Mouse (Mus musculus): ENCODE results near the gene Ccdc51. TPM values are rescaled to one million over a fixed set of nuclear protein-coding genes. Genes with fewer than 3 reads are reported as not detected.

Gene Ccdc51
- total RNA-seq, 4 experiments from 2014 or later = 6.7 to 8.6 (median 7.8) TPM

DNA sequence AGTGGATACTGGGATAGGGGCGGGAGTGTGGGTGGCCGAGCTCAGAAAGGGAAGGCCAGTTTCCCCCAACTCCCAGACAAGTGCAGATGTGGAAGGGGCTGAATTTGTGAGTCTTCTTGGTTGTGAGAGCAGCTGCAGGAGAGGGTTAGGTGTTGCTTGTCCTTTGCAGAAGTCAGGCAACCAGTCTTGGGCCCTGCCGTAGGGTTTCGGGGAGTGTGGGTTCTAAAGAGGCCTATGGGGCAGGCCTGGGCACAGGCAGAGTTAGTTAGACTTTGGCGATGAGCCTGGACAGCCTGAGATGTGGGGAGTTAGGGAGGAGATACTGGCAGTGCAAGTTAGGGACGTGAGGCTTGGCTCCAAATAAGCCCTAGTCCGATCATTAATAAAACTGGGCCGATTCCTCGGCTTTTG, 14.0 kb downstream of the Ccdc51 start:
- DNase-seq (ENCODE audit: low spot score in 2 of 2) = no peak

DNA sequence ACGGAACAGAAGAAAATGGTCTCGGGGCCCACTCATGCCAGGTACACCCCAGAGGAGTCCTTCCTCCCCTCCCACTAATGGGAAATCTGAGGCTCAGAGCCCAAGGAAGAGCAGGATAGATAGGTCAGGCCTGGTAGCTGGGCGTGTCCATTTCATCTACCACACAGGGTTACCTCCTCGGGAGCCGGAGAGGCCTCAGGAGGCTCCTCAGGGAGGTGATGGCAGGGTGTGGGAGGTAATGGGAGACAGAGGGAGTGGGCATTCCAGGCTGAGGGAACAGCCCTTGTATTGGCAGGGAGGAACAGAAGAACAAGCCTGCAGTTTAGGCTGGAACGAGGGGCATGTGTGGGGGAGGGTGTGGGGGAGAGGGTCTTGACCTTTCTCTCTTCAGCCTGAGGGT, 14.6 kb downstream of the Ccdc51 start:
- DNase-seq (ENCODE audit: low spot score in 2 of 2) = no peak

DNA sequence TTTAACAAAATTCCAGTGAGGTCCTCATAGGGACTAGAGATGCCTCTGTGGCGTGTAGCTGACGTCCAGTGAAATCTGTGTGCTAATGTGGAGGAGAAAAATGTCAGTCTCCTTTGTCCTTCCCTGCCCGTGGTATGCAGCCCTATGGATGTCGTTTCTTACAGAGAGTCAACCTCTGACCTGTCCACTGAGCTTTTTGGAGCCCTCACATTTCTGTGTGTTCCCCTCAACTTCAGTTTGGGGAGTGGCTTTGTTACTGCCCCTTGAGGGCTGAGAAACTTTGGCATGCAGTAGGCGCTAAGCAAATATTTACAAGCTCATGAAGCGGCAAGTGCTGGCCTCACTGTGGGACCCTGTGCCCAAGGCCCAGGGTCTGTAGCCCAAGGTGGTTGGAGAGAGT, 15.0 kb downstream of the Ccdc51 start:
- DNase-seq (ENCODE audit: low spot score in 2 of 2) = no peak

DNA sequence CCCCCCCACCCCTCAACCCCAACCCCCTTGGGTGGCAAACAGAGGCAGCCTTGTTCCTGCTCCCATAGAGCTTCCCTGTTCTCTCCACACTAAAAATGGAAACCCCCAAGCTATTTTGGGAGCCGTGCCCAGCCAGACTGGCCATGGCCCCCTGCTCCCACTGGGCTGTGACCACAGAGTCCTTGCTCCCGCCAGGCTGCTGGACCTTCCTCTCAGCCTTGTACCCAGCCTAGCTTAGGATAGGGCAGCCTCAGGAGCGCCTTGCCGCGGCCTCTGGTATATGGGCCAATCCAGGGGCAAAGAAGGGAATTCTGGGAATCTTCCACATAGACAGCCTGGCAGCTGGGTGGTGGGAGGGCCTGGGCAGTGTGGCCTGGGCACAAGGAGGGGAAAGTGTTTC, 15.5 kb downstream of the Ccdc51 start:
- no peak for DNase-seq (ENCODE audit: low spot score in 2 of 2)

DNA sequence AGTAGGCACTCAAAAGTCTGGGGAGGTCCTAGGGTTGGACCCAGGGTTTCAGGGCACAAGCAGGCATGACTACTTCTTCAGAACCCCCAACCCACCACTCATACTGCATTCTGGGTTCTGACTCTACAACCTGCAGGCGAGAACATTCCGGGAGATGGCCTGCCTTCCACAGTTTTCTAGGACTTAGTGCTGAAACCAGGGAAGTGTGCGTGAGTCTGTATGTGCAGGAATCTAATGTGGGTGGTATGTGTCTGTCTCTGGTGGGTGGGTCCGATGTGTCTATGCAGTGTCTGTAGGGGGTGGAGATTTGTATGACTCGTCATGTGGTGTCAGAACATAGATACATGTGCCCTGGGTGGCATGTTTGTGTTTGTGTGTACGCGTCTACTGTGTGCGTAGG, 16.1 kb downstream of the Ccdc51 start:
- DNase-seq (ENCODE audit: low spot score in 2 of 2) = no peak

DNA sequence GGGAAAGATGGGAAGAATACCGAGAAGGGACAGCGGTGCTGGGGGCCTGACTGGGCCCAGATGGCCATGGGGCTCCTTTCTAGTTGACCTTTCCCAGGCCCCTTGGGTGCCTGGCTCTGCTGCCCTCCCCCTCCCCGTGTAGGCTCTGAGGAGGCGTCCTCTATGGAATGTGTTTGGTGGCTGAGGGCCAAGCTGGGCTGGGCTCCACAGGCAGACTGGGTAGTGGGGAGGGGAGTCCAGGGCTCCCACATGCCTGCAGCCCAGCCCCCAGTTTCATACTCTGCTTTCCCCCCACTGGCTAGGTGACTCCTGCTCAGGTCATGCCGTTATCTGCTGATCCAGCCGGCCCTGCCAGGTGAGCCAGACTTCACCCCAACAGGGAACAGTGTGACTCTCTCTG, 16.7 kb downstream of the Ccdc51 start:
- DNase-seq (ENCODE audit: low spot score in 2 of 2) = no peak

DNA sequence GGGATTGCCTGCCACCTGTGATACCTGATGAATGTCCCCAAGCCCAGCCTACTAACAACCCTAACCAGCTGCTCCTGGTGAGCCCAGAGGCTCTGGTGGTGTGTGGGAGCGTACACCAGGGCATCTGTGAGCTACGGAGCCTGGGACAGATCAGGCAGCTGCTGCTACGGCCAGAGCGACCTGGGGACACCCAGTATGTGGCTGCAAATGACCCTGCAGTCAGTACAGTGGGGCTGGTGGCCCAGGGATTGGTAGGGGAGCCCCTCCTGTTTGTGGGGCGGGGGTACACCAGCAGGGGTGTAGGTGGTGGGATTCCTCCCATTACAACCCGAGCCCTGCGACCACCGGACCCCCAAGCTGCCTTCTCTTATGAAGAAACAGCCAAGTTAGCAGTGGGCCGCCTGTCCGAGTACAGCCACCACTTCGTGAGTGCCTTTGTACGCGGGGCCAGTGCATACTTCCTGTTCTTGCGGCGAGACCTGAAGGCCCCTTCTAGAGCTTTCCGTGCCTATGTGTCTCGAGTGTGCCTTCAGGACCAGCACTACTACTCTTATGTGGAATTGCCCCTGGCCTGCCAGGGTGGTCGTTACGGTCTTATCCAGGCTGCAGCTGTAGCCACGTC, 18.1 kb downstream of the Ccdc51 start:
- DNase-seq (ENCODE audit: low spot score in 2 of 2) = no peak

DNA sequence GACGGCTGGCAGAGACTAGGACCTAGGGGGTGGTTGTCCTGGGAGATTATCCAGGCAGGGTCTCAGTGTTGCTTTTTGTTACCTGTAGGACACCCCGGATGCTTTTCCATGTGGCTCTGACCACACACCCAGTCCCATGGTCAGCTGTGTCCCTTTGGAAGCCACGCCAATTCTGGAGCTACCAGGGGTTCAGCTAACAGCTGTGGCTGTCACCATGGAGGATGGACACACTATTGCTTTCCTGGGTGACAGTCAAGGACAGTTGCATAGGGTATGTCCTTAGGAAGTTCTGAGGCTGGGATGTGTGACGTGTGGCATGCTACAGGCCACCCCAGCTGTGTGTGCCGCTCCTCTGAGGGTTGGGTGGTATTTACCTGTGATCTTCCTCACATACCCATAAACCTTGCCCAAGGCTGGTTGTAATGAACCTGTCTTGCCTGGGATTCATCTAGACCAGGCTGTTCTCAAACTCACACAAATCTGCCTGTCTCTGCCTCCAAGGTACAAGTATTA, 19.7 kb downstream of the Ccdc51 start:
- DNase-seq (ENCODE audit: low spot score in 2 of 2) = no peak

DNA sequence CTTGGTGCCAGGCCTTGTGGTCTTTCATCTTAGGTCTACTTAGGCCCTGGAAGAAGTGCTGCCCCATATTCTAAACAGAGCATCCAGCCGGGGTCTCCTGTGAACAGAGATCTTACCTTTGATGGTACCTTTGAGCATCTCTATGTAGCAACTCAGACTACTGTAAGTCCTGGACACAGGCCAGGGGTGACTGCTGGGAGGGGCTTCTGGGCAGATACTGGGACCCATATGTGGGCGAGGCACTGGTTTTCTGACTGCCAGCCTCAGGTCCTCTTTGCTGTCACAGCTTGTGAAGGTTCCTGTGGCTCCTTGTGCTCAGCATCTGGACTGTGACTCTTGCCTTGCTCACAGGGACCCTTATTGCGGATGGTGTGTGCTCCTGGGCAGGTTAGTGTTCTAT, 20.2 kb downstream of the Ccdc51 start:
- no peak for DNase-seq (ENCODE audit: low spot score in 2 of 2)

DNA sequence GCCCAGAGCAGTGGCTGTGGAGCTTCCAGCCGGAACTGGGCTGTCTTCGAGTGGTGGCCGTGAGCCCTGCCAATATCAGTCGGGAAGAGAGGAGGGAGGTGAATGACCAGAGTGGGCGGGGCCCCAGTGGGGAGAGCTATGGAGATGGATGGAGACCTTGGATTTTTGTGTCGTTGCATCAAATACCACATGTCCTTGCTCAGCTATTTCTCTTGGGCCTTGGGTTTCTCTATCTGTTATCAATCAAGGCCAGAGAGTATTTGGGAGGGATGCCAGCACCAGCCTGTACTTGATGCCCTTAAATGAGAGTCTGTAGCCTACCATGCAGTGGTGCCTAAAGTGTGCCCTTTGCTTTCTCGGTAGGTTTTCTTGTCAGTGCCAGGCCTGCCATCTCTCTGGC, 21.0 kb downstream of the Ccdc51 start:
- DNase-seq (ENCODE audit: low spot score in 2 of 2) = no peak

DNA sequence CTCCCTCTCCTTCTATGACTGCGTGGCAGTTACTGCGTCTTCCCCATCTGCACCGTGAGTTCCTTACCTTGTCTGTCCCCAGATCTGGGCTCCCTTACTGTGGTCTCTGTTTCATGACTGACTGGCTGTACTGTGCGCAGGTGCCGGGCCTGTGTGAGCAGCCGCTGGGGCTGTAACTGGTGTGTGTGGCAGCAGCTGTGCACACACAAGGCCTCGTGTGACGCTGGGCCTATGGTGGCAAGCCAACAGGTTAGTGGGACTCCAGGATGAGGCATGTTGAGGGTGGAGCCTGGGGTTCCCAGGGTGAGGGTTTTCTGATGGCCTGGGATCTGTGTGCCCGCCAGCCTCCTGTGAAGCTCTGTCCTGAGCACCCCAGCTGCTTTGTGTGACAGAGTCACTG, 21.8 kb downstream of the Ccdc51 start:
- DNase-seq (ENCODE audit: low spot score in 2 of 2) = no peak

DNA sequence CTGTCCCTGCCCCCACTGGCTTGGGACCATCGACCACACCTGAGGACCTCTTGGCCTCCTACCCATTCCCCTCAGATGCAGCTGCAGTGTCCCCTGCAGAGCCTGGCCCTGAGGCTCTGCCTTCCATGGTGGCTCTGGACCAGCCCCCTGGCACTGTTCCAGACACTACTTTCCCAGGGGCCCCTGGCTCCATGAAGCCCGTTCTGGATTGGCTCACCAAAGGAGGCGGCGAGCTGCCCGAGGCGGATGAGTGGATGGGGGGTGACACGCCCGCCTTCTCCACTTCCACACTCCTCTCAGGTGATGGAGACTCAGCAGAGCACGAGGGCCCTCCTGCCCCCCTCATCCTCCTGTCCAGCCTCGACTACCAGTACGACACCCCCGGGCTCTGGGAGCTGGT, 22.7 kb downstream of the Ccdc51 start:
- DNase-seq (ENCODE audit: low spot score in 2 of 2) = no peak

DNA sequence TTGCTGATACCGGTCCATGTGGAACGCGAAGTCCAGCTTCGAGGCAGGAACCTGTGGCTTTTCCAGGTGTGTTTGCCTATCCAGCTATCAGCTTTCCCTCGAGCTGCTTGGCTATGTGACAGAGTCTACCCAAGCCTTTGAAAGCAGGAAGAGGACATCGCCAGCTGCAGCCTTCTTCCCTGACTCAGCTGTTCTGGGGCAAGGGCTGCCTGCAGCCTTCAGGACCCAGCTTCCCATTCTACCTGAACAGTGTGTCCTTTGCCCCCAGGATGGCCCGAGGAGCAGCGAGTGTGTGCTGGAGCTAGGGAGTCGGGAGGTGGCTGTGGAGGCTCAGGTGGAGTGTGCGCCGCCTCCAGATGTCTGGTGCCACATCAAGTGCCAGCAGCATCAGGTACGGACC, 23.4 kb downstream of the Ccdc51 start:
- no peak for DNase-seq (ENCODE audit: low spot score in 2 of 2)

DNA sequence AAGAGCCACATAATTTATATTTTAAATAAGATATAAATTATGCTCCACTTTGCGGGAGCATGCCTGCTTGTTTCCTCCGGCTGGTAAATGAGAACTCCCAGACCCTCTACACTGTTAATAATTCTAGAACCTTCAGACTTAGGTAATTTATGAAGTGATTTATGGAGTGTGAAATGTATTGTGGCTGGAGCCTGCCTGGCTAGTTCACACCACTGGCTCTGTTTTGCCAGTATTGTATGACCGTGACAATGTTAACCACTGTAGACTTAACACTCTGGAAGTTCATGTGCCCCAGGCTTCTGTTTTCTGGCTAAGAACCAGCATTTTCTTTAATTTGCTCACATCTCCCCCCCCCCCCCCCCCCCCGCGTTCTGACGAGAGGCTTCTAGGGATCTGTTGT, 25.0 kb downstream of the Ccdc51 start:
- no peak for DNase-seq (ENCODE audit: low spot score in 2 of 2)

DNA sequence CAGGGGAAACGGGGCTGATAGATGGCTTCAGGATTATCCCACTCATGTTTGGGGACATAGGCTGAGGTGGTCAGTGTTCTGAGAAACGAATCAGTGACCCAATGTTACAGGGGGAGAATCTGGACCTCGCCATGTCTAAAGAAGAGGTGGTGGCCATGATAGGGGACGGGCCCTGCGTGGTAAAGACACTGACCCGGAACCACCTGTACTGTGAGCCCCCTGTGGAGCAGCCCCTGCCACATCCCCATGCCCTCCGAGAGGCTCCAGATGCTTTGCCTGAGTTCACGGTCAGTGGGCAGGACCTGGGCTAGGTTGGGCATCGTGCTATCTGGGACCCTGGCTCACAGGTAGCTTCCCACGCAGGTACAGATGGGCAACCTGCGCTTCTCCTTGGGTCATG, 27.9 kb downstream of the Ccdc51 start:
- DNase-seq (ENCODE audit: low spot score in 2 of 2) = no peak

DNA sequence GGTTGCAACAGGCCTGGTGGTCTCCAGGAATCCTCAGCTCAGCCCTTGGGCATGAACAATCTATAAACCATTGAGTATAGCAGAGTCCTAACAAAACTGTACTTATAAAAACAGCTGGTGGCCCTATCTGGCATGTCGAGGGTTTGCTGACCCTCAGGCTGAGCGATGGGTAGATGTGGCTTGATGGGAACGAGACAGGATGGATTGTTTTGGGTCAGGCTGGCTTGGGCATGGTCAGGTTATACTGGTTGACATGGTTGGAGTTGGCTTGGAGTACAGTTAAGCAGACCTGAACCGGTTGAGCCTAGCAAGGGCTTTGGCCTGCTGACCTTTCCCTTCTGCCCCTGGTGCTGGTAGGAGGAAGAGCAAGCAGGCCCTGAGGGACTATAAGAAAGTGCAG, 28.8 kb downstream of the Ccdc51 start:
- DNase-seq (ENCODE audit: low spot score in 2 of 2) = no peak

DNA sequence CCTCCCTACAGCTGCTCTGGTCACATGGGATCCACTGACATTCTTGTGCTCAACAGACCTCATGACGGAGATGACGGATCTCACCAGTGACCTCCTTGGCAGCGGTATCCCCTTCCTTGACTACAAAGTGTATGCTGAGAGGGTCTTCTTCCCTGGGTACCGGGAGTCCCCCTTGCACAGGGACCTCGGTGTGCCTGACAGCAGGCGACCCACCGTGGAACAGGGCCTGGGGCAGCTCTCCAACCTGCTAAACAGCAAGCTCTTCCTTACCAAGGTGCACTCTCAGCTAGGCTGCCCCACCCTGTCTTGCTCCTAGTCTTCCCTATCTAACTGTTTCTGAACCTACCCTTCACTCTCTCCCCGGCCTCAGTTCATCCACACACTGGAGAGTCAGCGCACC, 29.3 kb downstream of the Ccdc51 start:
- no peak for DNase-seq (ENCODE audit: low spot score in 2 of 2)

DNA sequence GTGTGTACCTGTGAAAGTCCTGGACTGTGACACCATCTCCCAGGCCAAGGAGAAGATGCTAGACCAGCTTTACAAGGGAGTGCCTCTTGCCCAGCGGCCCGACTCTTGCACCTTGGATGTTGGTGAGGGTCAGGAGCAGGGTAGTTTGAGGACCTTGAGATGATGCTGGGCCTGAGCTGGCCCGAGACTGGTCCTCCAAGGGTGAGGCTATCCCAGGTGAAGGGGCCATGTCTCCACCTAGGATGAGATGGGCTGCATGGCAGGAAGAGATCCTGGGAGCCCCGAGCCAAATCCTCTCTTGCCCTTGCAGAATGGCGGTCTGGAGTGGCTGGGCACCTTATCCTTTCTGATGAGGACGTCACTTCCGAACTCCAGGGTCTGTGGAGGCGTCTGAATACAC, 31.0 kb downstream of the Ccdc51 start:
- DNase-seq (ENCODE audit: low spot score in 2 of 2) = no peak

DNA sequence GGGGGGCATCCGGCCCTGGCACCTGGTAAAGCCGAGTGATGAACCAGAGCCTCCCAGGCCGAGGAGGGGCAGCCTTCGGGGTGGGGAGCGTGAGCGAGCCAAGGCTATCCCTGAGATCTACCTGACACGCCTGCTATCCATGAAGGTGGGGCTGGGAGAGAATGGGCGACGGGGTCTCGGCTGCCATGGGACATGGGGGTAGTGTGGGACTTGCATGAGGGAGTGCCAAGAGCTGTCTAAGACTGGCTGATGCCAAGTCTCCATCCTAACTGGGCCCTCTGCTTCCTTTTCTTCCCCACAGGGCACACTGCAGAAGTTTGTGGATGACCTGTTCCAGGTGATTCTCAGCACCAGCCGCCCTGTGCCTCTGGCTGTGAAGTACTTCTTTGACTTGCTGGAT, 32.0 kb downstream of the Ccdc51 start:
- peak in 1 of 2 experiments; percentile 2 for DNase-seq (ENCODE audit: low spot score in 2 of 2)

DNA sequence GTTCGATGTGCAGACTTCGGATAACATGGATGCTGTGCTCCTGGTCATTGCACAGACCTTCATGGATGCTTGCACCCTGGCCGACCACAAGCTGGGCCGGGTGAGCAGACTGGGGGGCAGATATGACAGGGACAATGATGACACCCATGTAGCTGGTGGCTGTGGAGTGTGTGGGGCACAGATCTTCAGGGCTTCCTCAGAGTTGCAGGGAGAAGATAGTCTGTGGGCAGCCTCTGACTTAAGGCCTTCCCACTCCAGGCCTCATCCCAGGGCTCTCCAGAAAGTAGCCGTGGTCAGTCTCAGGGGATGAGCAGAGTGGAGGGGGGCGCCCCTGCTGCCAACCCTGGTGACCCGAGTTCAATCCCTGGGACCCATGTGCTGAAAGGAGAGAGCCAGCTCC, 32.6 kb downstream of the Ccdc51 start:
- no peak for DNase-seq (ENCODE audit: low spot score in 2 of 2)

DNA sequence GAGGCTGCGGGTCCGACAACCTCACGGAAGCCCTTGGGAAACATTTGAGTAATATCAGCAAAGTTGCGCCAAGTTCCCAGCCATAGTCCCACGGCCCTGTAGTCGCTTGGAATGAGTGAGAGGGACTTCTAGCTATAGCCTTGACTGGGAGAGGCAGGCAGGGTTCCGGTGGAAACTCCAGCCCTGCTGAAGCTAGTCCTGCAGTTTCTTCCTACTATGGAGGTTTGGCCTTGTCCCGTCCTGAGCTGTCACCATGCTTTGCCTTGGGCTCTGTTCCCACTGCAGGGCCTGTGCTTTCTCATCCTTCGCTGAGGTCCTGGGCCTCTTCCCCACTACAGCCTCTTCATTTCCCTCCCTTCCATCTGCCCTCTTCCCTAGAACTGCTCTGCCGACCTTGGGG, 33.9 kb downstream of the Ccdc51 start:
- no peak for DNase-seq (ENCODE audit: low spot score in 2 of 2)

DNA sequence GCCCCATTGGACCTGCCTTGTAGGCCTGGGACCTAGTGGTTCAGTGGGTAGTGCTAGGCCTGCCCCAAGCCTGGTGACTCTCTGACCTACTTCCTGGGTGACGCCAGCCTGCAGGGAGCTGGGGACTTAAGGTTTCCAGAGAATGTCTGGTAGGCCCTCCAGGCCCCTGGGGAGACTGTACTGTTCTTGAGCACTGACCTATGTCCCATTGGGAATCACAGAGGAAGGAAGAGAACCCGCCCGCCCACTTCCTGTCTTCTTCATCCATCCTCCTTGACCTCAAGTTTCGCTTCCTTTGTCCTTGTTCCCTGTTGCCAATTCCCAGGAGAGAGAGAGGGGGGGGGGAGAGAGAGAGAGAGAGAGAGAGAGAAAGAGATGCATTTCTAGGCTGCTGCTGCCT, 35.8 kb downstream of the Ccdc51 start:
- DNase-seq (ENCODE audit: low spot score in 2 of 2) = peak in 1 of 2 experiments; percentile 17

DNA sequence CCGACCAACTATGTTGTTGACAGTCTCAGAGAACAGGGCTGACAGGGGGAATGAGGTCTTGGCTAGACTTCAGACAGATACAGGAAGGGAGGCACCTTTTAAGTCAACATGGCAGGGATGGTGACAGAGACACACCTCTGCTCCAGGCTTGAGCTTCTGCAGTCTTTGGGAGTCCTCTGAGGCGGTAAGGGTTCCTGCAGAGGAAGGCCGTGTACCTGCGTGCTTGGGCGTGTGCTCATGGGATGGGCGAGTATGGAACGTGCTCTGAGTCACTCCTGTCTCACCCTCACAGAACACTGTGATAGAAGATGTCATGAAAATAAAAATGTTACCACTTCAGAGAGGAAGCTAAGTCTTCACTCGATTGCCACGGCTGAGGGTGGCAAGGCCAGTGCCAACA, 37.3 kb downstream of the Ccdc51 start:
- DNase-seq (ENCODE audit: low spot score in 2 of 2) = no peak

DNA sequence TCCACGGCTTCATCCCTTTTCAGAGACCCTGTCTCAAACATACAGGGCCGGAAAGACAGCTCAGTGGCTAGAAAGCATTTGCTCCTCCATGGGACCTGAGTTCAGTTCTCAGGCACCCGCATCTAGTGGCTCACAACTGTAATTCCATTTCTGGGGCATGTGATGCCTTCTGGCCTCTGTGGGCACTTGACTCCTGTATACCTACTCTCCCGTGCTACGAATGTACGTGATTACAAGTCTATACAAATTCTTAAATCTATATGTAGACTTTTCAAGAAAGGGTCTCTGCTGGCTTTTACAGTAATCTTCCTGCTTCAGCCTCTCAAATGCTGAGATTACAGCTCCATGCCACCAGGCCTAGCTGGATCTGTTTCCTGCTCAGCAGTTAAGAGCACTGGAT, 38.7 kb downstream of the Ccdc51 start:
- no peak for DNase-seq (ENCODE audit: low spot score in 2 of 2)

All from gastrocnemius, adult 8-10 months (tissue).